Mouse (Mus musculus): ENCODE data around the gene Llgl2. TPM values are rescaled to one million over a fixed set of nuclear protein-coding genes. Genes with fewer than 3 reads are reported as not detected.

Gene Llgl2
- total and polyA plus RNA-seq, 3 experiments: 3.8 to 12.3 (median 9.2) TPM

- no peaks in the 10 kb centered on the region for H3K9me3 ChIP-seq (replicated peaks; ENCODE audit: low read length)
- peaks cover 54 to 79% of the 10 kb centered on the region in 2 experiments for H3K36me3 ChIP-seq (replicated peaks in 1 of 2; ENCODE audit: control insufficient read depth in 1 of 2, insufficient read depth in 1 of 2, low read length in 1 of 2)
- no peak overlapping the region for H3K4me3 ChIP-seq (replicated peaks in 1 of 3; ENCODE audit: low read depth in 2 of 3, low read length in 2 of 3, poor library complexity in 1 of 3)
- no peaks in the 10 kb centered on the region for H3K27me3 ChIP-seq (replicated peaks)
- no peak for DNase-seq (ENCODE audit: extremely low read depth)
- H3K27ac ChIP-seq (ENCODE audit: insufficient read depth, low read depth): no peak overlapping the region
- no peak for TF ChIP-seq E2F4 (IDR thresholded peaks at IDR 0.05; ENCODE audit: insufficient replicate concordance, low read depth, low read length)
- TF ChIP-seq CTCF (conservative IDR thresholded peaks at IDR 0.05 in 1 of 2, IDR thresholded peaks at IDR 0.05 in 1 of 2; ENCODE audit: low read depth in 2 of 2, low read length in 2 of 2): no peak
- TF ChIP-seq RCOR1 (conservative IDR thresholded peaks at IDR 0.05; ENCODE audit: low read depth, low read length): no peak
- no peak for TF ChIP-seq GABPA (IDR thresholded peaks at IDR 0.05; ENCODE audit: insufficient replicate concordance, low read depth, low read length)
- TF ChIP-seq IRF4 (IDR thresholded peaks at IDR 0.05; ENCODE audit: low read depth, low read length): no peak
- no peak for TF ChIP-seq MEF2A (IDR thresholded peaks at IDR 0.05; ENCODE audit: borderline replicate concordance, low read depth, low read length)
- no peak for TF ChIP-seq KAT2A (IDR thresholded peaks at IDR 0.05; ENCODE audit: insufficient replicate concordance, low read length)
- no peak for TF ChIP-seq POLR2AphosphoS2 (IDR thresholded peaks at IDR 0.05; ENCODE audit: low read depth, low read length)
- no peak for TF ChIP-seq ZKSCAN1 (IDR thresholded peaks at IDR 0.05; ENCODE audit: borderline replicate concordance, low read depth, low read length)
- no peak for TF ChIP-seq NELFE (IDR thresholded peaks at IDR 0.05; ENCODE audit: low read depth, low read length)
- TF ChIP-seq JUN (IDR thresholded peaks at IDR 0.05; ENCODE audit: insufficient read depth, low read depth, low read length): no peak
- TF ChIP-seq CHD2 (IDR thresholded peaks at IDR 0.05; ENCODE audit: low read length): no peak
- TF ChIP-seq MAZ (IDR thresholded peaks at IDR 0.05; ENCODE audit: low read depth, low read length): no peak
- TF ChIP-seq TBP (conservative IDR thresholded peaks at IDR 0.05; ENCODE audit: low read depth, low read length): no peak
- TF ChIP-seq SIN3A (IDR thresholded peaks at IDR 0.05; ENCODE audit: low read length): no peak
- TF ChIP-seq USF2 (conservative IDR thresholded peaks at IDR 0.05; ENCODE audit: low read depth, low read length): no peak
- TF ChIP-seq BHLHE40 (IDR thresholded peaks at IDR 0.05; ENCODE audit: low read depth, low read length): no peak
- in situ Hi-C loops (cut with MboI; ENCODE audit: low pct_ligation_motif_present, low pct_unique_long_range_greater_than_20kb, low sequenced_read_pairs): no loop called here
- no peaks in the 10 kb centered on the region for H3K79me2 ChIP-seq (replicated peaks; ENCODE audit: control insufficient read depth, extremely low read depth, insufficient read depth, poor library complexity, severe bottlenecking)
- H3K4me2 ChIP-seq (ENCODE audit: insufficient read depth, low read depth, poor library complexity, severe bottlenecking): no peak overlapping the region
- H3K4me1 ChIP-seq (ENCODE audit: control insufficient read depth in 1 of 2, insufficient read depth in 2 of 2): peaks cover 0 to 4% of the 10 kb centered on the region in 2 experiments; a peak in 2 of 4 replicates
- H3K9ac ChIP-seq (ENCODE audit: insufficient read depth, low read depth): no peak overlapping the region
- dilution Hi-C loops (cut with MboI; ENCODE audit: extremely low pct_ligation_motif_present, extremely low pct_unique_long_range_greater_than_20kb, low sequenced_read_pairs): no loop called here
These were observed 68.4 kb downstream of the Llgl2 start for GRCm38 (mm10) chr11:115892213-115892612.

GRCm38 (mm10) chr11:115893071-115893470, 69.2 kb downstream of the Llgl2 start:
- TF ChIP-seq CHD2 (IDR thresholded peaks at IDR 0.05; ENCODE audit: low read length) (no peak), MAZ (IDR thresholded peaks at IDR 0.05; ENCODE audit: low read depth, low read length) (no peak), HCFC1 (IDR thresholded peaks at IDR 0.05; ENCODE audit: low read depth, low read length) (no peak), NELFE (IDR thresholded peaks at IDR 0.05; ENCODE audit: low read depth, low read length) (no peak), MEF2A (IDR thresholded peaks at IDR 0.05; ENCODE audit: borderline replicate concordance, low read depth, low read length) (no peak), UBTF (IDR thresholded peaks at IDR 0.05; ENCODE audit: low read depth, low read length) (no peak), USF1 (IDR thresholded peaks at IDR 0.05; ENCODE audit: low read depth, low read length) (no peak), CHD1 (IDR thresholded peaks at IDR 0.05; ENCODE audit: low read depth, low read length) (no peak), PAX5 (IDR thresholded peaks at IDR 0.05; ENCODE audit: low read length) (no peak), ETS1 (conservative IDR thresholded peaks at IDR 0.05; ENCODE audit: low read depth, low read length) (no peak), POLR2A (IDR thresholded peaks at IDR 0.05; ENCODE audit: low read depth, low read length) (no peak), JUN (IDR thresholded peaks at IDR 0.05; ENCODE audit: insufficient read depth, low read depth, low read length) (no peak), BHLHE40 (IDR thresholded peaks at IDR 0.05; ENCODE audit: low read depth, low read length) (no peak), E2F4 (IDR thresholded peaks at IDR 0.05; ENCODE audit: insufficient replicate concordance, low read depth, low read length) (no peak)
- in situ Hi-C loops (cut with MboI; ENCODE audit: low pct_ligation_motif_present, low pct_unique_long_range_greater_than_20kb, low sequenced_read_pairs) (no loop called here), dilution Hi-C loops (cut with MboI; ENCODE audit: extremely low pct_ligation_motif_present, extremely low pct_unique_long_range_greater_than_20kb, low sequenced_read_pairs) (no loop called here)

More at GRCm38 (mm10) chr11:115893071-115893470, 69.2 kb downstream of the Llgl2 start:
- H3K36me3 ChIP-seq (replicated peaks in 1 of 2; ENCODE audit: control insufficient read depth in 1 of 2, insufficient read depth in 1 of 2, low read length in 1 of 2): peaks cover 59 to 88% of the 10 kb centered on the region in 2 experiments
- H3K9ac ChIP-seq (ENCODE audit: insufficient read depth, low read depth): no peak overlapping the region
- no peak overlapping the region for H3K4me3 ChIP-seq (replicated peaks in 1 of 3; ENCODE audit: low read depth in 2 of 3, low read length in 2 of 3, poor library complexity in 1 of 3)
- H3K4me2 ChIP-seq (ENCODE audit: insufficient read depth, low read depth, poor library complexity, severe bottlenecking): no peak overlapping the region
- no peaks in the 10 kb centered on the region for H3K79me2 ChIP-seq (replicated peaks; ENCODE audit: control insufficient read depth, extremely low read depth, insufficient read depth, poor library complexity, severe bottlenecking)
- no peaks in the 10 kb centered on the region for H3K27me3 ChIP-seq (replicated peaks)
- no peaks in the 10 kb centered on the region for H3K9me3 ChIP-seq (replicated peaks; ENCODE audit: low read length)
- no peak overlapping the region for H3K27ac ChIP-seq (ENCODE audit: insufficient read depth, low read depth)
- DNase-seq (ENCODE audit: extremely low read depth): no peak
- peaks cover 0 to 9% of the 10 kb centered on the region in 2 experiments; a peak in 3 of 4 replicates for H3K4me1 ChIP-seq (ENCODE audit: control insufficient read depth in 1 of 2, insufficient read depth in 2 of 2)
